Mouse (Mus musculus) neural tube, embryonic 11.5 days (tissue): Measurements from ENCODE around the gene Tmem151a. TPM values are rescaled to one million over a fixed set of nuclear protein-coding genes. Genes with fewer than 3 reads are reported as not detected.

Experiments
- ATAC-seq: fragments of 200-750 bp; cut with Nextera tagmentation; 2 replicates; pipeline ENCODE4 v1.8.0; 2017; ENCODE audit warnings: moderate number of reproducible peaks, mild to moderate bottlenecking, moderate TSS enrichment, moderate library complexity; ENCODE audit not compliant: insufficient read depth, low FRiP score, low TSS enrichment
- DNase-seq: peaks from one replicate; pipeline ENCODE4 v3.0.0-alpha.2; 2015; ENCODE audit warnings: low spot score
- H3K27ac ChIP-seq: fragments of 300-500 bp; sonication (generic); 2 replicates; pipeline ENCODE4 v1.5.1; 2014; ENCODE audit warnings: low read depth, mild to moderate bottlenecking, low read length
- H3K27me3 ChIP-seq: fragments of 300-500 bp; sonication (generic); 2 replicates; pipeline ENCODE4 v1.6.1; 2014; ENCODE audit warnings: mild to moderate bottlenecking, low read length, mixed read lengths; ENCODE audit not compliant: control insufficient read depth, insufficient read depth
- H3K36me3 ChIP-seq: fragments of 300-500 bp; sonication (generic); 2 replicates; pipeline ENCODE4 v1.6.1; 2014; ENCODE audit warnings: mild to moderate bottlenecking, low read length, moderate library complexity, mixed read lengths; ENCODE audit not compliant: control insufficient read depth, insufficient read depth
- H3K4me1 ChIP-seq: fragments of 300-500 bp; sonication (generic); 2 replicates; pipeline ENCODE4 v1.6.1; 2014; ENCODE audit warnings: low read length, mixed read lengths; ENCODE audit not compliant: control insufficient read depth, insufficient read depth
- H3K4me2 ChIP-seq: fragments of 300-500 bp; sonication (generic); 2 replicates; pipeline ENCODE4 v1.6.1; 2014; ENCODE audit warnings: low read depth, mild to moderate bottlenecking, moderate library complexity
- H3K4me3 ChIP-seq: fragments of 300-500 bp; sonication (generic); 2 replicates; pipeline ENCODE4 v1.5.1; 2014; ENCODE audit warnings: low read depth, low read length
- H3K9ac ChIP-seq: fragments of 300-500 bp; sonication (generic); 2 replicates; pipeline ENCODE4 v1.6.1; 2014; ENCODE audit warnings: mild to moderate bottlenecking, low read length
- H3K9me3 ChIP-seq: fragments of 300-500 bp; sonication (generic); 2 replicates; pipeline ENCODE4 v1.6.1; 2016; ENCODE audit warnings: low read length; ENCODE audit not compliant: control insufficient read depth
- WGBS: fragments of 180-500 bp; shearing (Covaris S2); extraction: QIAGEN DNeasy Blood & Tissue Kit; methylation state at CpG from one replicate; pipeline ENCODE4 v1.1.7; 2014; 5-methylcytosine and 5-hydroxymethylcytosine counted together
- polyA plus RNA-seq: library from polyadenylated mRNA; unstranded; fragments of >200 nt; fragmentation: Nextera tagmentation; extraction: Ambion mirVana; gene quantifications from 2 replicates; pipeline ENCODE4 v1.2.1, GENCODE M21; 2014

Gene Tmem151a
- polyA plus RNA-seq, 1 experiment from 2014 or later = 2.0 TPM

DNA sequence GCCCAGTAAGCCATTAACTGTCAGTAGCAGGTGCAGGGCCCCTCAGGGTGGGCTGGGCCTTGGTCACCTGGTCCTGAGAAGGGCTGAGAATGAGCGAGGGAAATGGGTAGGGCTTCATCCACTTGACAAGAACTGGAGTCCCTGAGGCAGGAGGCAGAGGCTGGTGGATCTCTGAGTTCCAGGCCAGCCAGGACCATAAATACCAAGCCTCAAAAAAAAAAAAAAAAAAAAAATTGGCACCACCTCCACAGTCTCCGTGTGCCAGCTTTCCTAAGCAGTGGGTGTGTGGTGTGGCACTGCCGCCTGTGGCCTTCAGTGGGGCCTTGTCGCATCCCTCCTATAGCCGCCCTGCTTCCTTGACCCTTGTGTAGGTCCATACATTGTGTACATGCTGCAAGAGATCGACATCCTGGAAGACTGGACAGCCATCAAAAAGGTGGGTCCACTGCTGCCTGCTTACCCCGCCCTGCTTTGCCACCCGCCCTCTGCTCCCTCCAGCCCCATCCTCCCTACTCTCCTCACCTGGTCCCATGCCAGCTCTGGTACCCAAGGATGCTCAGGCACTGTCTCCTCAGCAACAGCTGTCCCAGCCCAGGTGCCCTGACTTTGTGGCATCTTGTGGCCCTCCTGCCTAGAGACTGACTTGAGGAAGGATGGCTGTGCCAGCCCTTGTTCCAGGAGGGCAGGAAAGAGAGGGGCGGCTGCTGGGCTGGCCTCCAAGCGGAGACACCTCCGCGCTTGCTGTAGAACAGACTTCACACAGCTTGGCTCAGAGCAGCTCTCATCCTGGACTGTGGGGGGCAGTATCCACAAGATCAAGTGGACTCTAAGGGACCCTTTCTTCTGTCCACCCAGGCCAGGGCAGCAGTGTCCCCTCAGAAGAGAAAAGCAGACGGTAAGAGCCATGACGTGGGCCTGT is 36.9 kb downstream of the Tmem151a start:
- H3K9me3 ChIP-seq = no peaks in the 10 kb centered on the region
- no peak overlapping the region for H3K4me2 ChIP-seq
- no peak for ATAC-seq
- no peak overlapping the region for H3K27ac ChIP-seq
- no peak overlapping the region for H3K9ac ChIP-seq
- whole genome bisulfite sequencing = 87% methylated on average over 14 of the region's 14 CpGs
- no peak overlapping the region for H3K4me3 ChIP-seq
- DNase-seq = no peak
- peaks cover 29% of the 10 kb centered on the region for H3K27me3 ChIP-seq
- peaks cover 6% of the 10 kb centered on the region for H3K36me3 ChIP-seq
- no peaks in the 10 kb centered on the region for H3K4me1 ChIP-seq

DNA sequence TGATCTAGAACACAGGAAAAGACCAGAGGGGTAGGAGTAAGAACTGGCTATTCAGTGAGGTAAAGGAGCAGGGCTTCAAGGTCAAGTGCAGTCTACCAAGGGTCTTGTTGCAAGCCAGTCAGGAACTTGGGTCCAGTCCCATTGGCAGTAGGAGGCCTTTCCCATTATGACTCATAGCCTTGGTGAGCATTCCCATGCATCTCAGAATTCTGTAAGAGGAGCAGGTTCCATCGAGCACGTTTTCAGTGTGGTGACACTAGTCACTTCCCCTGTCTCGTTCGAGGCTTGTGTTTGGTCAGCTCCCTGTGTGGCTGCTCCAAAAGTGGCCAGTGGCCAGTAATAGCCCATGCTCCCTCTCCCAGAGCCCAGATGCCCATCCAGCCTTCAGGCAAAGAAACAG is 39.8 kb downstream of the Tmem151a start:
- DNase-seq (no peak), ATAC-seq (no peak)
- no peaks in the 10 kb centered on the region for H3K9me3 ChIP-seq
- no peak overlapping the region for H3K4me3 ChIP-seq
- peaks cover 6% of the 10 kb centered on the region for H3K36me3 ChIP-seq
- no peak overlapping the region for H3K9ac ChIP-seq
- peaks cover 1% of the 10 kb centered on the region; the same call in 1 of the 2 replicates for H3K27me3 ChIP-seq
- 85% methylated on average over 4 of the region's 4 CpGs for WGBS
- H3K4me2 ChIP-seq = no peak overlapping the region
- no peak overlapping the region for H3K27ac ChIP-seq
- H3K4me1 ChIP-seq = peaks cover 9% of the 10 kb centered on the region

DNA sequence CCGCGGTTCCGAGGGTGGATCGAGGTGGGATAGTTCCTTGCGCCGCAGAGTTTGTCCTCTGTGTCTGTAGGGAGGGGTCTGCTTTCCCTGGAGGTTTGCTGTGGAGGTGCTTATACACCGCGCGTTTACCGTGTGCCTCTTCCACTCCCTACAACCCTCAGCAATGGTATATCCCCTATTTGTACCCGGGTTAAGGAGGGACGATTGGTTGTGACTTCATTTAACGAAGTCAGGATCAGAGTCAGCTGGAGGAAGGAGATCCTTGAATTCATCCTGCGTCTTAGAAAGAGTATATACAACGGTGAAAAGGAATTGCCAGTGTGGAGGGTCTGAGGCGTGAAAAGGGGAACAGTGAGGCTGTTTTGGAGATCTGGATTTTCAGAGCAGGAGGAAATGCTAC is 43.7 kb downstream of the Tmem151a start:
- Histone ChIP-seq H3K4me3 (peak overlapping the region; percentile 90), H3K27ac (peak overlapping the region; percentile 44; the same call in 1 of the 2 replicates), H3K9ac (peak overlapping the region; percentile 66), H3K4me1 (peaks cover 25% of the 10 kb centered on the region), H3K36me3 (peaks cover 4% of the 10 kb centered on the region; the same call in 1 of the 2 replicates), H3K9me3 (no peaks in the 10 kb centered on the region), H3K4me2 (peak overlapping the region; percentile 98), H3K27me3 (no peaks in the 10 kb centered on the region)
- 2% methylated on average over 16 of the region's 16 CpGs for WGBS
- ATAC-seq (0 out of 2 replicates have a peak, but pooled peaks have one; percentile 11), DNase-seq (no peak)

DNA sequence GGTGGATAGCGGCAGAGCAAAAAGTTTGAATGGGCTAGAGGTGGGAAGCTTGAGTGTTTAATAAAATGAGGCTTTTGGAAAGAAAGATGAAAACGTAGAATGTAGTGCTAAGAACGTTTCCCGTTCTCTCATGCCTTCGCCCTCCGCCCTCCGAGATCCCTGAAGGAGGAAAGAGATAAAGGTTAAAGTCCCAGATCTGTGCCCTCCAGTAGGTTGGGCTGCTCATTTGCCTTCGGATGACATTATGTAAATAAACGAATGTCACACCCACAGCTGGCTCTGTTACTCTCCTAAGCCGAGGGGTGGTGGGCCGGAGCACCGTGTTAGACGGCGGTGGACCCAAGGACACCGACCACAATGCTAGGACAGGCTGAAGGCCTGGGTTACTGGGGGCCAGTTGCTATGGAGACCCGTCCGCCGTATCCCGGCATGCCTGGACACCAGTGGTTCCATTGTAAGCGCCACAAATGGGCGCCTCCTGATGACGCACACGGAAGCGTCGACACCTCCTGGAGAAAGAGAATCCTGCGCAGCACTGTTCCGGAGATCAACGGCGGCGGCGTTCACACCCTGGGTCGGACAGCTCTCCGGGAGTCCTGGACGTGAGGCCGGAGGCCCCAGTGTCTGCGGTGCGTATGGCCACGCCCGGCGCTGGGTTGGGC is 44.3 kb downstream of the Tmem151a start, which contains the start of gene Brms1:
TSS of gene Brms1 (plus strand) at position 493 of the 662 bp plus-strand sequence.
- H3K9me3 ChIP-seq = no peaks in the 10 kb centered on the region
- peak within 1 kb of the TSS; percentile 44; the same call in 1 of the 2 replicates for H3K27ac ChIP-seq
- H3K4me3 ChIP-seq = peak within 1 kb of the TSS; percentile 90
- no peaks in the 10 kb centered on the region for H3K27me3 ChIP-seq
- peak; percentile 74 for ATAC-seq
- H3K36me3 ChIP-seq = no peaks in the 10 kb centered on the region; the same call in 1 of the 2 replicates
- peaks cover 25% of the 10 kb centered on the region for H3K4me1 ChIP-seq
- peak within 1 kb of the TSS; percentile 98 for H3K4me2 ChIP-seq
- peak; percentile 95 for DNase-seq
- peak within 1 kb of the TSS; percentile 66 for H3K9ac ChIP-seq
- 9% methylated on average over 40 of the region's 40 CpGs for WGBS

DNA sequence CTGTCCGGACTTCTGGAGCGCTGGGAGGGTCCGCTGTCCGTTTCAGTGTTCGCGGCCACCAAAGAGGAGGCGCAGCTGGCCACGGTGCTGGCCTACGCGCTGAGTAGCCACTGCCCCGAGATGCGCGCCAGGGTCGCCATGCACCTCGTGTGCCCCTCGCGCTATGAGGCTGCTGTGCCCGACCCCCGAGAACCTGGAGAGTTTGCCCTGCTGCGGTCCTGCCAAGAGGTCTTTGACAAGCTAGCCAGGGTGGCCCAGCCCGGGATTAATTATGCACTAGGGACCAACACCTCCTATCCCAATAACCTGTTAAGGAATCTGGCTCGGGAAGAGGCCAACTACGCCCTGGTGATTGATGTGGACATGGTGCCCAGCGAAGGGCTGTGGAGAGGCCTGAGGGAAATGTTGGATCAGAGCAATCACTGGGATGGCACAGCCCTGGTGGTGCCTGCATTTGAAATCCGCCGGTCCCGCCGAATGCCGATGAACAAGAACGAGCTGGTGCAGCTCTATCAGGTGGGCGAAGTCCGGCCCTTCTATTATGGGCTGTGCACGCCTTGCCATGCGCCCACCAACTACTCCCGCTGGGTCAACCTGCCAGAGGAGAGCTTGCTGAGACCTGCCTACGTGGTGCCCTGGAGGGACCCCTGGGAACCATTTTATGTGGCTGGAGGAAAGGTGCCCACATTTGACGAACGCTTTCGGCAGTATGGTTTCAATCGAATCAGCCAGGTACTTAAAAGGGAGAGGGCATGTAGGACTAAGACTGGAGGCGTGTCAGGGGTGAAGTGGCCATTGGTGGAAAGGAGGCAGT is 45.8 kb downstream of the Tmem151a start:
- 13% methylated on average over 41 of the region's 41 CpGs for WGBS
- Histone ChIP-seq H3K36me3 (no peaks in the 10 kb centered on the region), H3K9me3 (no peaks in the 10 kb centered on the region), H3K27me3 (no peaks in the 10 kb centered on the region), H3K4me3 (peak overlapping the region; percentile 85), H3K4me2 (peak overlapping the region; percentile 98), H3K4me1 (peaks cover 25% of the 10 kb centered on the region), H3K27ac (0 out of 2 replicates have a peak overlapping the region, but pooled peaks have one; percentile 66), H3K9ac (peak overlapping the region; percentile 86)
- peak; percentile 37 for ATAC-seq
- no peak for DNase-seq

DNA sequence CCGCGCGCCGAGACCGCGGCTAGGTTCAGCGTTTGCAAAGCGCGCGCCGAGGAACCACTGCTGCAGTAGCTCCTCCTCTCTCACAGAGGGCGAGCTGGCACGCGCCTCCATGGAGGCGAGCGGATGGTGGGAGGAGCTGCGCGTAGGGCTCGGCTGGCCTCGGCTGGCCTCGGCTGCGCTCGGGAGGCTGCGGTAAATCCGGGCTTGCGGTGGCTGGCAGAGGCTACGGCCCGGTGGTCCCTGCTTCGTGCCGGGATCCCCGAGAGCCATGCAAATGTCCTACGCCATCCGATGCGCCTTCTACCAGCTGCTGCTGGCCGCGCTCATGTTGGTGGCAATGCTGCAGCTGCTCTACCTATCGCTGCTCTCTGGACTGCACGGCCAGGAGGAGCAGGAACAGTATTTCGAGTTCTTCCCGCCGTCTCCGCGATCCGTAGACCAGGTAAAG is 46.6 kb downstream of the Tmem151a start, which contains the start of the genes B4gat1 and AC124502.3:
TSS of gene B4gat1 (plus strand) at position 118 of the 448 bp plus-strand sequence.
TSS of gene AC124502.3 (plus strand) at position 183 of the 448 bp plus-strand sequence.
- peak within 1 kb of the TSS; percentile 66 for H3K27ac ChIP-seq
- ATAC-seq (peak; percentile 87), DNase-seq (peak; percentile 95)
- peak within 1 kb of the TSS; percentile 98 for H3K4me2 ChIP-seq
- 0% methylated on average over 43 of the region's 44 CpGs for WGBS
- H3K4me3 ChIP-seq = peak within 1 kb of the TSS; percentile 85
- no peaks in the 10 kb centered on the region for H3K9me3 ChIP-seq
- peak within 1 kb of the TSS; percentile 86 for H3K9ac ChIP-seq
- no peaks in the 10 kb centered on the region for H3K36me3 ChIP-seq
- peaks cover 25% of the 10 kb centered on the region for H3K4me1 ChIP-seq
- H3K27me3 ChIP-seq = no peaks in the 10 kb centered on the region

DNA sequence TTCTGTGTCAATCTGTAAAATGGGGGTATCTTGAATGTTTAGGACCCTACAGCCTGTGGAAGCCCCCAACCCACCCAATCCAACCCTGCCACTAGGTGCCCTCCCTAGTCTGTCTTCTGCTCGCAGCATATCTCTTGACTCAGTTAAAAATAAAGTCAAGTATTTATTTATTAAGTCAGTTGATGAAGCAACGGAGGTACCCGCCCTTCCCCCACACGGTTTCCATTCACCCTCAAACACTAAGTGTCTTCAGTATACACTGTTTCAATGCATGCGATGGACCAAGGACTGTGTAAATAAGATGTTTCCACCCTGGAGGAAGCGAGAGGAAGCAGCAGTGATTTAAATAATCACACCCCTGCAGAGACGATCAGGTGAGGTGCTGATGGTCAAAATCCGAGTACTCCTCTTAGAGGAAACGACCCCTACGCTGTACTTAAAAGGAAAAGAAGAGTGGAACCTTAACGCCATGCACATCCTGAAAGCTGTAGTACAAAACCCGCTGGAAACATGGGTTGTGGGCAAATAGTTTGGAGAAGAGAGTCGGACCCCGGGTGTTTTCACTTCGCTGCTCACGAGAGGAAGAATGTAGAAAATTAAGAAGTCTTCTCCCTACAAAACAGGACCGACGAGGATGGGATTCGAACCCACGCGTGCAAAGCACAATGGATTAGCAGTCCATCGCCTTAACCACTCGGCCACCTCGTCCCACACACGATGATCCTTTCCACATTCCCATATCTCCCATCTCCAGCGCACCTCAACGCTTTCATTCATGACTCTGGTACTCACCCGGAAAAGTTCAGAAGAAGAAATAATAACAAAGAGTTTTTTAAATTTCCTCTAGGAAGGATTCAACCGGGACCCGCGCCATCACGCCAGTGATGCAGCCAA is 47.4 kb downstream of the Tmem151a start:
- peaks cover 25% of the 10 kb centered on the region for H3K4me1 ChIP-seq
- no peaks in the 10 kb centered on the region for H3K9me3 ChIP-seq
- H3K9ac ChIP-seq = peak overlapping the region; percentile 86
- ATAC-seq (peak; percentile 41), DNase-seq (peak; percentile 87)
- no peaks in the 10 kb centered on the region for H3K36me3 ChIP-seq
- 7% methylated on average over 32 of the region's 32 CpGs for WGBS
- H3K27ac ChIP-seq = peak overlapping the region; percentile 66
- H3K4me3 ChIP-seq = peak overlapping the region; percentile 85
- H3K4me2 ChIP-seq = peak overlapping the region; percentile 98
- no peaks in the 10 kb centered on the region for H3K27me3 ChIP-seq
